Mouse (Mus musculus) right cerebral cortex, postnatal 14 days (tissue): Measurements from ENCODE around the gene Adamts13.

Experiments
- DNase-seq: peaks from one replicate; pipeline ENCODE4 v3.0.0; 2022

Adamts13 gene

DNA sequence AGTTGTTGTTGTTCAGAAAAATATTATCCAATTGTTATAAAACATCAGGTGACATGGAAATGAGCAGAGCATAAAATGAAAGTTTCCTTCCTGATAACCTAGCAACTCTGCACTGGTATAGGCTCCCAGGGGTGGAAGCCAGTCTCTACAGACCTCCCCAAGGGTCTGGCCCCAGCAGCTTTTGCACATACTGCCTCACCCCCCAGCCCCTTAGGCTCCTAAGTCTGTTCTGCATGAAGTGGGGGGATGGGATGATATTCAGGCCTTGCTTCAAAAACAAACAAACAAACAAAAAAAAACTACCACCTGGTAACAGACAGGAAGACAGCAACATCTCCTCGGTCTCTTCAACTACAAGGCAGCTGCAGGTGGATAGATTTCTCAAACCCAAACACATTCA lies 7.1 kb downstream of the Adamts13 start:
- no peak for DNase-seq

DNA sequence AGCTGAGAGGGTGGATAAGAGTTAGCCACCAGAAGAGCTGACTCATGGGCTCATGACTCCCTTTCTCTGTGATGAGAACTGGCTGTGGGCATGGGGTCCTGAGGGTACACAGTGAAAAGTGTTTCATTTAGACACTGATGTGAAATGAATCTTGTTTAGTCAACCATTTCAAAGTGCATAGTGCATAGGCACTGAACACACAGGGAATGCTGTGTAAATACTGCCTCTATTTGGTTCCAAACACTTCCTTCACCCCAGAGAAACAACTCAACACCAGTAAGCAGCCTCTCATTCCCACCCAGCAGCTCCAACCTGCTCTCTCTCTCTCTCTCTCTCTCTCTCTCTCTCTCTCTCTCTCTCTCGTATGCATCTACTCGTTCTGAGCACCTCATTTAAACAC lies 11.0 kb downstream of the Adamts13 start:
- DNase-seq = no peak

DNA sequence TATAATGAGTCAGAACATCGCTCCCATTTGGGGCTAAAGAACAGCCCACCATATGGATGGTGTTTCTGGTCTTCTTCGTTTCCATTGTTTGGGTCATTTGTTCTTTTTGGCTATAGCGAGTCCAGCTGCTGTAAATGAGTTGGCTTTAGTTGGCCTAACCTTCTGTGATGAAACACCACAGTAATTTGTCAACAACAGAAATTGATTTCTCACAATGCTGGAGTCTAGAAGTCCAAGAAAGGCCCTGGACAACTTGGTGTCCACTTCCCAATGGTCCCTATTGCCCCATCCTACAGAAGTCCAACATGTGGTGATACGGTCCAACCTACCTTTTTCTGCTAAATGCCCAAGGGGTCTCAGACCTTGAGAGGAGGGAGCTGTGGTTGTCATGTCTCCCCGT lies 11.4 kb downstream of the Adamts13 start:
- DNase-seq = no peak

DNA sequence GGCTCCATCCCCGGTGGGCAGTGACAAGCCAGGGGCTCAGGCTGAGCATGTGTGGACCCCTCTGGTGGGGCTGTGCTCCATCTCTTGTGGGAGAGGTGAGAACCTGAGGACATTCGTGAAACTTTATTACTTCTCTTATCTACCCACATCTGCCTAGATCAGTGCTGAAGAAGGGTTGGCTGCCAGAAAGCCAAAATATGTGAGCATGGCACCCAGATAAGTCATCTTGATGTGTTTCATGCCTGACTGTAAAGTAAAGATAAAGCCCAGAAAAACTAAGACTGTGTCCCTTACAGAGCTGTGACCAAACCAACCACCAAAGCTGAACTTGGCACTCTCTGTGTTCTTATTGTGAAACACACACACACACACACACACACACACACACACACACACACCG lies 20.7 kb downstream of the Adamts13 start:
- no peak for DNase-seq

DNA sequence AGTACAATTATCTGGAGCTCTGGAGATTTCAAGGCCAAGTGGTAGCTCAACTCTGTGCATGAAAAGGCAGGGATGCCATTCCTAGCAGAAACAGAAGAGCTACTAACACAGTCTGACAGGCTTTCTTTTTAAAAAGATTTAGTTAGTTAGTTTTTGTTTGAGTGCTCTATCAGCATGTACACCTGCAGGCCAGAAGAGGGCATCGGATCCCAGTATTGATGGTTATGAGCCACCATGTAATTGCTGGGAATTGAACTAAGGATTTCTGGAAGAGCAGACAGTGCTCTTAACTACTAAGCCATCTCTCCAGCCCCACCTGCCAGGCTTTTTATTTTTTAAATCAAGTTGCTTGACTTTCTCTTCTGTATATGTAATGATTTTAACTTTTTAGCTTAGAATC lies 24.3 kb downstream of the Adamts13 start:
- DNase-seq = no peak

DNA sequence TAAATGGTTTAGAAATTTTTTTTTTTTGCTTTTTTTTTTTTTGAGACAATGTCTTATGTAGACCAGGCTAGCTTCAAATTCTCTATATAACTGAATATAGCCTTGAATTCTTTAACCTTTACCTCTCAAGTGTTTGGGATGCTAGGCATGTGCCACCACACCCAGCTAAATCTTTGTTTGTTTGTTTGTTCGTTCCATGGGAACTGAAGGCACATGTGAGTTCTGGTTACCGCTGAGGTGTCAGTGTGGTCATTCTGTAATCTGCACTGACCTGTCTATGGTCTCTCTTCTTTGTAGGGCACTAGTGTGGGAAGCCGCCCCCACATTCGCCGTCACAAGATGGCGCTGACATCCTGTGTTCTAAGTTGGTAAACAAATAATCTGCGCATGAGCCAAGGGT lies 24.8 kb downstream of the Adamts13 start:
- DNase-seq = no peak

DNA sequence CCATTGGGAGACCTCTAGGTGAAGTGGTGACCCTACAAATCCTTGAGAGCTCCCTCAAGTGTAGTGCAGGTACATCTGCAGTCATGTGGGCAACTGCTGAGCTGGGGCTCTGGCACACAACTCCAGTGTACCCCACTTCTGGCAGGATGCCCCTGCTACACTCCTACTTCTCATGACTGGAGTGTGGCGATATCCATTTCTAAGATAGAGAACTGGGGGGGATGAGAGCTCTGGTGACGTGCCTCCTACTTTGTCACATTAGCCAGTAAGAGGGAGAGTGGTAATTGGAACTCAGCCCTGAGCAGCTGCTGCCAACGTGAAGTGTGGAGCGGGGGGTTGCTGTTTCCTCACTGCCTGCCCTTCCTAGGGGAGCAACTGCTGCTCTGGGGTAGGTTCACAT lies 33.0 kb downstream of the Adamts13 start:
- DNase-seq = no peak

DNA sequence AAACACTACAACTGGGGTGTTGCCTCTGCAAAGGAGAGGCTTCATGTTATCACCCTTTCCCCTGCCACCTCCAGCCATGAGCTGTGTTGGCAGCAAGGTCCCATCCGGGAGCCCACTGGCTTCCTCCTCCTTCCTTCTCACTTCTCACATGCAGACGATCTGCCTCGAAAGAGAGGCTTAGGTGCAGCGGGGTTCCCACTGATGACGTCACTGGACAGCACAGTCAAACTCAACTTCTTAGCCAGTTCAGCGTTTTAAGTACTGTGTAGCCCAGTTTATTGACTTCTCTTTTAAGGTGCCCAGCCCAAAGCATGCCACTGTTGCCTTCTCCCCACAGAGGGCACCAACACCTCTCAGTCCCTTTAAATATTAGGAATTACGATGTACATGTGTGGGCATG lies 34.5 kb downstream of the Adamts13 start:
- DNase-seq = no peak

DNA sequence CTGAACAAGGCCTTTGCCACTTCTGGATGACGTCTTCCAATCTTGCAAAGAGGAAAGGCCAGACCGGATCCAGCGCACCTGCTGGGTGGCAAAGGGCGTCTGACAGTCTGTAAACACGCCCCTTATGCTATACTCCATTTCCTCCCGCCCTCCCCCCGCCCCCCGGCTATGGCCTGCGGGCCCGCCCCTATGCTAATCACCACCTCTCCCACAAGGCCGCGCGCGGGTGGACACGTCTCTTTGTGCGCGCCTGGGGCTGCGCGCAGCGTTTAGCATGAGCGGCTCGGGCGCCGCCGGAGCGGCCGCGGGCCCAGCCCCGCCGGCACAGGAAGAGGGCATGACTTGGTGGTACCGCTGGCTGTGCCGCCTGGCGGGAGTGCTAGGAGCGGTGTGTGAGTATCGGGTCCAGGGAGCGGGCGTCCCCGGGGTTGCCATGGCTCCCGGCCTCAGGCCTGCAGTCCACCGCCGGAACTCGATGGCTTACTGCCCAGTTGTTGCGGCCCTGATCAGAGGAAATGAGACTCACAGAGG lies 36.6 kb downstream of the Adamts13 start, which contains the start of gene Cacfd1:
Gene Cacfd1 (plus strand): TSS at position 213 of the 531 bp plus-strand sequence.
- peak; percentile 85 for DNase-seq

DNA sequence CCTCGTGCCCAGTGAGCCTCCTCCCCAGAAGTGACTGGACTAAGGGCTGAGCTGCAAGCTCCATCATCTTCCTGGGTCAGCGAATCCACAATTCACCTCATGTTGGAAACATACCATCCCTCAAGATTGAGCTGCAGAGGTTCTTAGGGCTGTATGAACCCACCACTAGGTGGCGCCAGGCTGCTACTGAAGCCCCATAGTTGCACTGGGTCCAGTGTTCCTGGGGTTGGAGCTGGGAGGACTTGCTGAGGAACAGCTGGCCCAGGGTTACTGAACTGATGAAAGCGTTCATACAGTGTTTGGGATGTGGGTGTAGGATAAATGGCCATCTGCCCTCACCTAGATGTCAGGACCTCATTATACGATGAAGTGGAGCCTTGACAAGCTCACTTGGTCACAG lies 44.6 kb downstream of the Adamts13 start:
- DNase-seq = peak; percentile 83

DNA sequence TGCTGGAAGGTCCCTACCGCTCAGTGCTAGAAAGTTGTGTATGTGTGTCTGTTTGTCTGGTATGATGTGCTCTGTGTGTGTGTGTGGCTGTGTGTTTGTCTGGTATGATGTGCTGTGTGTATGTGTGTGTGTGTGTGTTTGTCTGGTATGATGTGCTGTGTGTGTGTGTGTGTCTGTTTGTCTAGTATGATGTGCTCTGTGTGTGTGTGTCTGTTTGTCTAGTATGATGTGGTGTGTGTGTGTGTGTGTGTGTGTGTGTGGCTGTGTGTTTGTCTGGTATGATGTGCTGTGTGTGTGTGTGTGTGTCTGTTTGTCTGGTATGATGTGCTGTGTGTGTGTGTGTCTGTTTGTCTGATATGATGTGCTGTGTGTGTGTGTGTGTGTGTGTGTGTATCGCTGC lies 46.3 kb downstream of the Adamts13 start:
- no peak for DNase-seq

DNA sequence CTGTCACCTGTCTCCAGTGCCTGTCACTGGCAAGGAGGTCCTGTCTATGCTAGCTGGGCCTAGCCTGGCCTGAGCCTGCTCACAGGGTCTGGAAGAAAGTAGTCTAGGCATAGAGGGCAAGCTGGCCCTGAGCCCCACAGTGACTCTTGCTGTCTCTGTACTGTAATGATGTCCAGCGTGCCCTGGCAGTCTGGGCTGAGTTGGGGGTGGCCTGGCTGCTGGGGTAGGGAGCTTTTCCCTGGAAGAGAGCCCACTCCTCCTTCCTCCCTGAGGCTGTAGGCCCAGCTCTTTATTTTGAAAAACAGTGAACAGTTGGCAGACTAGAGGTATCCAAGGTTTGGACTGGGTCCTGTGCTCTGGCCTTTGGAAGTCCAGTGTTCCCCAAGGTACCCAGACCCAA lies 47.9 kb downstream of the Adamts13 start:
- DNase-seq = no peak

DNA sequence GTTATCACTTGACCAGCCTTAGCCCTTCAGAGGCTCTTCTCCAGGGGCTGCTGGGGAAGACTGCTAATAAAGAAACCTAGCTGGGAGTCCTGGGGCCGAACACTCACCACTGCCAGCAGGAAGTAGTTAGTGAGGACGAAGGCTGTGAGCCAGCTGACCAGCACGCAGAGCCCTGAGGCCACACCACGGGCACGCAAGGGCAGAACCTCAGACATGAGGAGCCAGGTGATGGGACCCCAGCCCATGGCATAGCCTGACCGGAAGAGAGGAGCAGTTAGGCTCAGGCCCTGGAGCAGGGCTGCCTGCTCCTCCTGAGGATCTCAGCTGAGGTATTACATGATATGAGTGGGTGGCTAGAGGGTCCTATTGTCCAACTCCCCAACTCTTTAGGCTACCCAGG lies 49.4 kb downstream of the Adamts13 start:
- DNase-seq = no peak

DNA sequence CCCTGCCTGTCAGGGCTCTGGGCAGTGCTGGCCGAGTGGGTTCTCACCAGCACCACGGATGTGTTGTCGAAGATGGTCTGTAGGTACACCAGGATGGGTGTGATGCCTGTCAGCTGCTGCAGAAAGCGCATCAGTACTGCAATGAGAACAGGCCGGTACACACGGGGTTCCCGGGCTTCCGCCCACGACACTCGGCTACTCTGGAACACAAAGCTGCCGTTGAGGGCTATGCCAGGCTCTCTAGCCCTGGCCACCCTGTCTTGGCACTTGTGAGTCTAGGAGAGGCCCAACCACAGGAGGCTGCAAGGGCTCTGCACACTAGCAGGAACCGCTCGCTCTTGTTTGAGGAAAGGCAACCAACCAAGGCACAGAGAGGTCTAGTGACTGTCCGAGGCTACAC lies 50.9 kb downstream of the Adamts13 start:
- no peak for DNase-seq

DNA sequence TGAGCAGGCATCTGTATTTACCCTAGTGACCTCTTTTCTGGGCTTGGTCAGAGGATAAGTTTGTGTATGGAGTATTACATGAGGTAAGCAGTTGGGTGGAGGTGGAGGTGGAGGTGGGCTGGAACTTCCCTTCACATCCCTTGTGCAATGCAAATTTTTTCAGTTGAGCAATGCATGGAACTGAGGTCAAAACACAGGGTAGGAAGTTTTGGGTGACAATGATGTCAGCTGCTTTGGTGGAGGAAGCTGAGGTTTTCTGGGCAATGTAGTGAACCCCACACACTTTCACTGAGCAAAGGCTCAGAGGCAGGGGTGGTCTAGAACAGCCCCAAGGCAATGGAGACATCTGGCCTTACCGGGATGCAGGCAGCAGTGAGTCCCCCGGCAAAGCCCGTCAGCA lies 52.3 kb downstream of the Adamts13 start:
- DNase-seq = no peak

DNA sequence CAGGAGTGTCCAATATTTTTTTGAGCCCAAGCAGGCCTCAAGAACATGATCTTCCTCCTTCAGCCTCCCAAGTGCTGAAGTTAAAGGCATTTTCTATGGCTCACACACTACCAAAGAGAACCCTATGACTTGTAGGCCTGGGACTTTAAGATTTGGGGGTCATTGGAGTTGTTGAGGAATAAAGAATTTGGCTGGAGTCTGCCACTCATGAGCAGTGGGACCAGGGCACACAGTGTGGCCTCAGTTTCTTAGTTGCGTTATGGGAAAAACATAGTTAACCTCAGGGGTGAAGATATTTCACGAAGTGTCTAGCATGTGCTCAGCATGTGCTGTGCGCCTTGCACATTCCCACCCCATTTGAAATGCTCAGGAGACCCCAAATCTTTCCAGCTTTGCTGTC lies 53.1 kb downstream of the Adamts13 start:
- DNase-seq = no peak

DNA sequence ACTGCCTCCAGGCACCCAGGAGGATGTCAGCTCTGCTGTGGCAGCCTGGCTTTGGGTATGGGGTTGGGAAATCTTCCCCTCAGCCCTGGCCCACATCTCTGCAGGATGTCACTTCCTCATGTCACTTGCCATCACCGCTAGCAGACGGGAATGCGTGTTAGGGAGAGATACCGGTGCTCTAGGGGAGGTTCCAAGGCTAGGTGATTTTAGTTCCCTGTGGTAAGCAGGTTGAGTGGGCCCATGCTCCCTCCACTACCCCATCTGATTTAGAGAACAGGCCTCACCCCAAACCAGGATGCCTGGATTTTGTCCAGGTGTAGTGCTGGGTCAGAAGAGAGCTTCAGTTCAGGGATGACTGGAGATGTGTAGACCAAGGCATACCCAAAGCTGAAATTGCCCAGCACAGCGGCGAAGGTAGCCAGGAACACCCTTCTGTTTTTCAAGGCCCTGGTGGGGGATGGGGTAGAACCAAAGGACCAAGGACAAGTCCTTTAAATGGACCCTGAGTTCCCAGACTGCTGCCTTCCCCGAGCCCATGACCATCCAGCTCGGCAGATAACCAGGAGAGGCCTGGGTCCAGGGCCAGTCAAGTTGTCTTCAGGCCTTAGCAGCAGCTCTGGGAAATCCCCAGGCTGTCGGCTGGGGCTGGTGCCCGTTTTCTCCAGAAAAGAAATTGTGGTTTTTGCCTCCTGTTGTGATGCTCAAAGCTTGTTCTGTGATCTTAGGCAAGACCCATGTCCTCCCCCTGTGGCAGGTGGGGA lies 53.8 kb downstream of the Adamts13 start:
- no peak for DNase-seq

DNA sequence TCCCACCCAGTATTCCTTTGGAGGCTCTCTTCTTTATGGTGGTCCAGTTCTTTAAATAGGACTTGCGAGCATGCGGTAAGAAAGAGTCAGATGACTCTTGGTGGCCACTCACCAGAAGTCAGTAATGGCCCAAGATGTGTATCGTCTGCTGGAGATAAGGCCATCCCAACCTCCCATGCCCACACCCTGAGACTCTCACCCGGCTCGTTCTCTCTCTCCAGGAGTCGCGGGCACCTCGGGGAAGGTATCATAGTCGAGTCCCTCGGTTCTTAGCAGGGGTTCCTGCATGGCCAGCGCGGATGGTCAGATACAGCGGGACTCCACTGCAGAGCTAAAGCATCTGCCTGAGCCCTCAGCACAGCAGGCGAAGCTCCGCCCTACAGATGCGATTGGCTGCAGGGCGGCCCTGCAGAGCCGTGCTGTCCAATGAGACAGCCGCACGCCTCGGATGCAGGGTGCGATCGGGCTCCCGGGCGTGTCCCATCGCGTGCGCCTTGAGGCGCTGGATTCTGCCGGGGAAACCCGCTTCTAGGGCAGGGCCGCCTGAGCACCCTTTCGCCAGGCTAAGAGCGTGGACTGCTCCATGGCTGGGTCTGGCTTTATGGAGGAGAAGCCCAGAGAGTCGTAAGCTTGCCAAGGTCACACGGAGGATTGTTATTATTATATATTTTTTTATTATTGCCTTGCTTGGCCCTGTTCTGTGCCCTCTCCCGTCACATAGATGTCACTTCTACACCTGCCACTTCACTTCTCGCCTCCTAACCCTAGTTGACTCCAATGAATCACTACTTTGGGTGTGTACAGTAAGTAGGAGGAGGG lies 54.6 kb downstream of the Adamts13 start, which contains the start of gene Slc2a6:
Gene Slc2a6 (minus strand): TSS at position 381 of the 819 bp plus-strand sequence.
- DNase-seq = peak; percentile 91

DNA sequence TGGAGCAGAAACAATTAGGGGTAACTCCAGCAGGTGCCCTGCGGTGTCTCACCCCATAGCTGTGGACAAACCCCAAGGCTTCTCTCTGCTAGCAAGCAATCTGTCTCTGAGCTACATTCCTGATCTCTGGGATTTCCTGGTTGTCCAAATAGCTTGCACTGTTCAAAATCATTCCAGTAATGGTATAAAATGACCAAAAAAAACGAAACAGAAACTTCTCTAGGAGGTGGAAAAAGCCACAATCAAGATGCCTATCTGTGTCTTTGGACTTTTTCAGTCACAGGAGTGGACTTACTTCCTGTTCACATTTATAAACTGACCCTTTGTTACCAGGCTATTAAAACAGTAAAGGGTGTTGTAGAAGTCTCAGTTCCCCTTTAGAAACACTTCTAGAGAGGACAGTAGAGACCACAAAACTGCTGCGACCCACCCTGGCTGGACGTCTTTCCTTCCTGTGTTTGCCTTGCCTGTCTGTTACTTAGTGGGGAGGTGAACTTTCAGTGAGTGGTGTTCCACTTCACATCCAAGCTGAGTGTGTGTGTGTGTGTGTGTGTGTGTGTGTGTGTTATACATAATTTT lies 55.3 kb downstream of the Adamts13 start:
- DNase-seq = no peak

DNA sequence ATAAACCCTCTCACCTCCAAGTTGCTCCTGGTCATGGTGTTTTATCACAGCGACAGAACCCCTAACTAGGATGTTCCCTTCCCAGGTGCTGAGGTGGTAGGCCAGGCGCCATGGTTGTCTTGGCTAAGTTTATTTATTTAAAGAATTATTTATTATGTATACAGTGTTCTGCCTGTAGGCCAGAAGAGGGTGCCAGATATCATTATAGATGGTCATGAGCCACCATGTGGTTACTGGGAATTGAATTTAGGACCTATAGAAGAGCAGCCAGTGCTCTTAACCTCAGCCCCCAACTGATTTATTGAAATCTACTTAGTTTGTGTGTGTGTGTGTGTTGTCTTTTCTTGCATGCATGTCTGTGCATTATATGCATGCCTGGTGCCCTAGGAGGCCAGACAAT lies 59.1 kb downstream of the Adamts13 start:
- DNase-seq = no peak

DNA sequence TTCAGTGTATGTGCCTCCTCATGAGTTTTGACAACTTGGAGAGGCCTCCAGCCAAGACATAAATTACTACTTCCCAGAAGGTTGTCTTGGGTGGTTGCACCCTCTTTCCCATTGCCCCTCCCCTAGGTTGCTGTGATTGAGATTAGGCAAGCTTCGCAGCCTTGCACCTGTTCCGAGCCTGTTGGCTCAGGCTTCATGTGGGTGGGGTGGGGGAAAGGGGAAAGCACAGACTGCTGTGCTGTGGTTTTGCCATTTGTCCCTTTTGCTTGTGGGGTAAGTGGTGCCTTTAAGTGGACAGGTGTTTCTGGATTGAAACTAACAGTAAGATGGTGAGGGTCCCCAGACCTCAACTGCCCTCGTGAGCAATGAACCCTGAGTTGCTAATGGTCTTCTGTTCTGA lies 62.8 kb downstream of the Adamts13 start:
- DNase-seq = no peak

DNA sequence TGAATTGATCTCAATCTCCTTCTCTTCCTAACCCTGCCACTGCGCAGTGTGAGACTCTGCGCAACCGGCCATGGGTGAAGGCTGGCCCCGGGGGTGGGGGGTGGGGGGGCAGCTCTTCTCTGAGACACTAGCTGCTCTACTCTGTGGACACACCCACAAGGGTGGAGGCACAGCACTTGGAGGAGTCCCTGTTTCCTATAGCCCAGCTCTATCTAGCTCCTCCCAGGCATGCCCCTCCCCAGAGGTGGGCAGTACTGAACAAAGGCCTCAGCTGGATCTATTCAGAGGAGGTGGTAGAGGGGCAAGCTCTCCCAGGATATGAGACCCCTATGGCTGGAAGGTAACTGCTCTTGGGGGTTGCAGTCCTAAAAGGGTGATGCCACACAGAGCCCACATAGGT lies 63.8 kb downstream of the Adamts13 start:
- no peak for DNase-seq

DNA sequence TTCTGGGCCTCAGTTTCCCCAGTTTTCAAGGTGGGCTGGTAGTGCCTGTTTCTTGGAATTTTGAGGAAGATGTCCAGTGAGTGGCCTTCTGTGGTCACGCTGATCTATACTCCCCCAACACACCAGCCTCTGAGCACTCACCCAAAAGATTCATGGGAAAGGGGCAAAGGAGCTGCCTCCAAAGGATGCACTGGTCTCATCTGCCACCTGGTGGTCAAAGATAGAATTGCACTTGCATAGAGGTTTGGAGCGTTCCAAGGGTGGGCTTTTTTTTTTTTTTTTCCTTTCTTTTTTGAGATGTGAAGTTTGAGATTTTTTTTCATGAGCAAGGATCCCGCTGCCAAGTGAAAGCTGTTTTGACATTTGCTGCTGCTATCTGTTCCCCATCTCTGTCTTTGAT lies 65.4 kb downstream of the Adamts13 start:
- DNase-seq = peak; percentile 76

DNA sequence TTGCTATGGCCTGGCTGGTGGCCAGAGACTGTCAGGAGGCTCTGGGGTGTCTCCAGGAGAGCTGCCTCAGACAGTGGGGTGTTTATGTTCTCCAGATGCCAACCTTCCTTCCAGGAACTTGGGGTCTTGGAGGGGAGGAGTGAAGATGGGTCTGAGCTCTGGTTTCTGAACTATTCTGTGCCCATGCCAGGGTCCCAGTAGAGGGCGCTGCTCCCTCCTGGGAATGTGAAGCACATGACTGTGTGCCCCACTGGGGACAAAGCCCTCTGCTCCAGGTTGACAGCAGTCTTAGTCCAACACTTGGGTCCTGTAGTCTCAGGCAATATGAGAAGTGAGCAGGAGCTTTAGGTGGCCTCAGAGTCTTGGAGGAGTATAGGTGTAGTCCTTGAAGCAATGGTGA lies 66.1 kb downstream of the Adamts13 start:
- peak; percentile 48 for DNase-seq
